Mouse (Mus musculus) heart, postnatal 14 days (tissue): ENCODE measurements around the gene Ptger3. TPM values are rescaled to one million over a fixed set of nuclear protein-coding genes. Genes with fewer than 3 reads are reported as not detected.

ENCODE experiments used
- DNase-seq, 2 experiments: peaks; one replicate each; pipeline ENCODE4 v3.0.0; 2021 to 2022
- intact Hi-C: fragments of 180-260 bp; cut with DNase I; formaldehyde crosslinking; loops from one replicate; pipeline ENCODE4 v1.15.1; 2025
- long read RNA-seq, 2 experiments: library from polyadenylated mRNA; stranded (forward); transcript quantifications; one replicate each; pipeline ENCODE4 v2.0.0; 2021
- total RNA-seq, 2 experiments: library from RNA; stranded (reverse); gene quantifications; 2 replicates each; pipeline ENCODE4 v1.2.3; 2021

The Ptger3 gene
- total RNA-seq: 1 to 10 TPM in 1 of 2 experiments, under 1 TPM in 1; 0.59 to 1.1 TPM
- long read RNA-seq, experiment 1, partial matches to known transcripts: 0 of 2 reads
- long read RNA-seq, experiment 1, other reads (novel, unspliced or antisense): 0 of 2 reads
- long read RNA-seq, experiment 2, partial matches to known transcripts: 0 of 1 reads
- long read RNA-seq, experiment 2, other reads (novel, unspliced or antisense): 0 of 1 reads

- DNase-seq: peak in 1 of 2 experiments; percentile 9
- intact Hi-C loops: no loop called here
Observed at GRCm38 (mm10) chr3:157566725-157567565, at the start of gene Ptger3. TSS of gene Ptger3 (plus strand) at chr3:157566892.

- intact Hi-C loops: no loop called here
- DNase-seq: peak in 1 of 2 experiments; percentile 15
Observed at GRCm38 (mm10) chr3:157517992-157518391, 48.7 kb upstream of the Ptger3 start.

GRCm38 (mm10) chr3:157520433-157520832 lies 46.3 kb upstream of the Ptger3 start:
- DNase-seq: peak; percentile 35 to 62
- intact Hi-C loops: loop anchor here (2.0 kb wide), 1 partner anchor 288 kb away; no protein-coding TSS in a partner anchor

GRCm38 (mm10) chr3:157523834-157524233 lies 42.9 kb upstream of the Ptger3 start:
- no peak for DNase-seq
- intact Hi-C loops: no loop called here

GRCm38 (mm10) chr3:157531585-157531984 lies 35.1 kb upstream of the Ptger3 start:
- DNase-seq: no peak
- intact Hi-C loops: no loop called here

- DNase-seq: peak; percentile 94 to 98
- intact Hi-C loops: no loop called here
Observed at GRCm38 (mm10) chr3:157533964-157534785, 32.5 kb upstream of the Ptger3 start, which contains the start of gene Zranb2. TSS of gene Zranb2 (plus strand) at chr3:157534160.

- no peak for DNase-seq
- intact Hi-C loops: no loop called here
Observed at GRCm38 (mm10) chr3:157534786-157535415, 31.8 kb upstream of the Ptger3 start.

- intact Hi-C loops: loop anchor here (10.0 kb wide), 1 partner anchor 465 kb away; no protein-coding TSS in a partner anchor
Observed at GRCm38 (mm10) chr3:157549323-157549722, 17.4 kb upstream of the Ptger3 start.

GRCm38 (mm10) chr3:157549758-157550600 lies 16.7 kb upstream of the Ptger3 start:
- no peak for DNase-seq
- intact Hi-C loops: loop anchor here (10.0 kb wide), 1 partner anchor 465 kb away; no protein-coding TSS in a partner anchor

More at GRCm38 (mm10) chr3:157549323-157549722, 17.4 kb upstream of the Ptger3 start:
- DNase-seq: no peak

GRCm38 (mm10) chr3:157565196-157565595 lies 1.5 kb upstream of the Ptger3 start:
- intact Hi-C loops: loop anchor here (1.0 kb wide), 1 partner anchor 152 kb away; no protein-coding TSS in a partner anchor
- peak in 1 of 2 experiments; percentile 38 for DNase-seq

GRCm38 (mm10) chr3:157567566-157568132 lies 957 bp downstream of the Ptger3 start:
- intact Hi-C loops: no loop called here
- no peak for DNase-seq

GRCm38 (mm10) chr3:157572011-157572410 lies 5.3 kb downstream of the Ptger3 start:
- no peak for DNase-seq
- intact Hi-C loops: no loop called here

- intact Hi-C loops: no loop called here
- no peak for DNase-seq
Observed at GRCm38 (mm10) chr3:157575441-157576342, 9.0 kb downstream of the Ptger3 start.

GRCm38 (mm10) chr3:157576343-157576722 lies 9.6 kb downstream of the Ptger3 start:
- intact Hi-C loops: no loop called here
- DNase-seq: no peak

- DNase-seq: no peak
- intact Hi-C loops: no loop called here
Observed at GRCm38 (mm10) chr3:157576862-157577261, 10.2 kb downstream of the Ptger3 start.

GRCm38 (mm10) chr3:157578469-157579170 lies 11.9 kb downstream of the Ptger3 start:
- intact Hi-C loops: no loop called here
- DNase-seq: no peak

GRCm38 (mm10) chr3:157579376-157579775 lies 12.7 kb downstream of the Ptger3 start:
- intact Hi-C loops: no loop called here

More at GRCm38 (mm10) chr3:157579376-157579775, 12.7 kb downstream of the Ptger3 start:
- DNase-seq: peak in 1 of 2 experiments; percentile 25
